Mouse (Mus musculus): Measurements from ENCODE around the gene Ddx50.
A peak's percentile ranks its signal among the peaks of the same experiment; 100 is the strongest.
"Not testable (repeated sequence)": the region's sequence is repeated elsewhere in the genome, so short reads cannot be mapped to it uniquely, and the experiment has no call there.

The Ddx50 gene

DNA sequence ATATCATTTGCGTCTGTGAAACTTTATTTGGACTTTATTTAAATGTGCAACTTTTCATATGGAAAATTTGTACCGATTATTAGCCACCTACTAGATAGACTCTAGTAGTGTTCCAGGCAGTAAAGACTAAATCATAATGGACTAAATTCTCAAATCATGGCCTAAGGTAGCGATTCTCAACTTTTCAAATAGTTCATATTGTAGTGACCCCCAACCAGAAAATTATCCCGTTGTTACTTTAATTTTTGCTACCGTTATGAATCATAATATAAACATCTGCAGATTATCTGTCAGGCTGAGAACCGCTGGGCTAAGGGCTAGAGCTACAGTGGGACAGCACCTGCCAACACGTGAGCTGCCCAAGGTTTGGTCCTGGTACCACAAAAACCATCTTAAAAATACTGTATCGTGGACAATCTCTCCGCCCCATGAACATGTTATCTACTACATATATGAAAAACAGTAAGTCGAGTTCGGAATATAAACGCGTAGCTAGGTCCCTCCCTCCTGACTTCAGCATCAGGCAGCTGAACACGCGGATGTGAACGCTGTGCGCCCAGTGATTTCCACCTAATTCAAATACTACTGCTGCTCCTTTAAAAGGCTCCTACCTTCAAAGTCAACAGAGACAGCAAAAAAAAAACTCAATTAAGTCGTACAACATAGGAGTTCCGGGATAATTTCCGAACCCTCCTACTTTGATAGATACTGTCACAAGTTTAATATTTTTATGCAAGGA lies 49.8 kb downstream of the Ddx50 start:
- DNase-seq (ENCODE audit: extremely low spot score): peak; percentile 10

DNA sequence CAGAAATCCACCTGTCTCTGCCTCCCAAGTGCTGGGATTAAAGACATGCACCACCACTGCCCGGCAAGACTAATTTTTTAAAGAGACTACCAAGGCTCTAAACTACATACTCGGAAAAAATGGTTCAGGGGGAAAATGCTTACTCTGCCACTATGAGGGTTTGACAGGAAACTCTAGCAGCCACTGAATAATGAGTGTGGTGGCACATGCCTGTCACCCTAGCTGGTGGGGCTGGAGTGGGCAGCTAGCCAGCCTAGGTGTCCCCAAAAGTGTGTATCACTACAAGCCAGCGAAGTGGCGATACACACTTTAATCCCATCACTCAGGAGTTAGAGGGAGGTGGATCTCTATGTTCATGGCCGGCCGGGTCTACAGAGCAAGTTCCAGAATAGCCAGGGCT lies 51.0 kb downstream of the Ddx50 start:
- DNase-seq (ENCODE audit: extremely low spot score): no peak

DNA sequence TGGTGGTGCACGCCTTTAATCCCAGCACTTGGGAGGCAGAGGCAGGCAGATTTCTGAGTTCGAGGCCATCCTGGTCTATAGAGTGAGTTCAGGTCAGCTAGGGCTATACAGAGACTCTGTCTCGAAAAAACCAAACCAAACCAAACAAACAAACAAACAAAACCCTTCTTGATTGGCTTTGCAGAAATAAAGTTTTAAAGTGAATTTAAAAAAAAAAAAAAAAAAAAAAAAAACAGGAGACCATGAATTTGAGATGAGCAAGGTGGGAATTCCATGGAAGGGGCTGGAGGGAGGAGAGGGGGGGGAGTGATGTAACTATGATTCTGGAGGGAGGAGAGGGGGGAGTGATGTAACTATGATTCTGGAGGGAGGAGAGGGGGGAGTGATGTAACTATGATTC lies 51.7 kb downstream of the Ddx50 start:
- not testable (repeated sequence) for DNase-seq (ENCODE audit: extremely low spot score)

DNA sequence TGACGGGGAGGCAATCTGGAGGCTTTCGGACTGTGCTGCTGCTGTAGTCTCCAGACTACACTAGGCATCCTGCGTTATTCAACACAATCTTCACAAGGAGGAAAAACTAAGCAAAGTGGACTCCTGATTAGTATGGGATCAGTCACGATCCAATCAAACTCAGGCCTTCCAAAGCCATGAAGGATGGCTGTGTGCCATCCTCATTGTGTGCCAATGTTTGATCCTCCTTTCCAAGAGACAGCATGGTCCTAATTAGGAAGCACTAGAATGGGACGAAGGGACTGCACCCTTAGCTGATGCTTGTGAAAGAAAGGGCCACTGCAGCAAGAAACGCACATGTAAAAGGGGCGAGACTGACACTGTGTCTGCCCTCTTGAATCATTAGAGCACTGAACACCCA lies 58.5 kb downstream of the Ddx50 start:
- no peak for DNase-seq (ENCODE audit: extremely low spot score)

DNA sequence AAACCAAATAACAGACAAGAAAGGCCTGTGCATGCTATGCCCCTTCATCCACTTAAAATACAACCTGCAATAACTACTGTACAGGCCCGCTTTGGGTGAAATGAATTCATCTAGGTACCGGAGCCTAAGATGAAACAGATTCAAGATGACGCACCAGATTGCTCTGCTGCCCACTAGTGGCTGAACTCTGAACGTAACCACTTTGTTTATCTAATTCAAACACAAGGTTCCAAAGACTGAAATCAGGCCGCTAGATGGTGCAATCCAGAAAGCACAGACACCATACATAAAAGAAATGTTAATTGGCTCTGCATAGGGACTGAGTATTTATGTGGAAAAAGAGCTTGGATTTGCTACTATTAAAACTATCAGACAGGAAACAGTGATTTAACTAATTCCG lies 60.8 kb downstream of the Ddx50 start:
- DNase-seq (ENCODE audit: extremely low spot score): peak; percentile 64

DNA sequence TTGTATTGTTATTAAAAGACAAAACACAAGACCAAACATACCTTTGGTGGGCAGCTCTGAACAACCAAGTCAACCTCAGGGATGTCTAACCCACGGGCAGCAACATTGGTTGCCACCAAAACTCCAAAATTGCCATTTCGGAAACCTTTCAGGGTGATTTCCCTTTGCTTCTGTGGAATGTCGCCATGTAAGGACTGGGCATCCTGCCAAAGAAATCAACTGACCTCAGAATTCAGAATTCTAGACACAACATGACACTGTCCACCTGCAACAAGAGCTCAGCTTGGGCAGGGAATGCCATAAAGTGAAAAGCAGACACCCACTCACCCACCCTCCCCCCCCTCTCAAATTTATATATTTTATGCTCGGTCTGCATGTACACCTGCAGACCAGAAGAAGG lies 62.4 kb downstream of the Ddx50 start:
- no peak for DNase-seq (ENCODE audit: extremely low spot score)

DNA sequence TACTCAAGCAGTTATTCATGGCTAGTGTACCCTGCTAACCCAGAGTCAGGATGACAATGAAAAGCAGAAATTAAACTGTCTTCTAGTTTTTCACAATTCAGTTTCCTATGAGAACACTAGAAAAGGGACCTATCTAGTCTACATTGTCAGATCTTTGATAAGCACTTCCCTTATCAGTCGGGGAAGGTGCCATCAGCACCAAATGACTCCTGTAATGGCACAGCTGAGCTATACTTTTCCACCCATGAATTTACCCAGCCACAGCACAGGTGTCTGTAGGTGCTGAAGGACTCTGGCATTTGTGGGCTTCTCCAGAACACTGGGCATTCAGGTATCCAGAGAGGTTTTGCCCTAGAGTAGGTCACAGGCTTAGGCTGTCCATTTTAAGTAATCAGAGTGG lies 67.8 kb downstream of the Ddx50 start:
- DNase-seq (ENCODE audit: extremely low spot score): no peak

DNA sequence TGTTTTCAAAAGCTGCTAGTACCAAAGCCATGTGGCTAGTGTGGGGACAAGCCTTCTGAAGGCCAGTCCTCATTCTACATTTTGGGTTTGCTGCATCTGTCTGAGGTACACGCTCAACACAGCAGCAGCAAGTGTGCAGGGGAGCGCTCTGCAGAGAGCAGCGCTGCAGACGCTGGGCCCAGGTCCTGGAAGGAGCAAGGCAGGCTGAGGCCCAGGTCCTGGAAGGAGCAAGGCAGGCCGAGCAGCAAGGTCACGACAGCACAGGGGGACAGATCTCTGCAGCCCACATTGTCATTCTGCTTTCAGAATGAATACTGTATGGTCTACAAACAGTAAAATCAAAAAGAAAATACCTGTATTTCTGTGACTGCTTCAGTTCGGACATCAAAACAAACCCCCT lies 68.3 kb downstream of the Ddx50 start:
- DNase-seq (ENCODE audit: extremely low spot score): no peak

DNA sequence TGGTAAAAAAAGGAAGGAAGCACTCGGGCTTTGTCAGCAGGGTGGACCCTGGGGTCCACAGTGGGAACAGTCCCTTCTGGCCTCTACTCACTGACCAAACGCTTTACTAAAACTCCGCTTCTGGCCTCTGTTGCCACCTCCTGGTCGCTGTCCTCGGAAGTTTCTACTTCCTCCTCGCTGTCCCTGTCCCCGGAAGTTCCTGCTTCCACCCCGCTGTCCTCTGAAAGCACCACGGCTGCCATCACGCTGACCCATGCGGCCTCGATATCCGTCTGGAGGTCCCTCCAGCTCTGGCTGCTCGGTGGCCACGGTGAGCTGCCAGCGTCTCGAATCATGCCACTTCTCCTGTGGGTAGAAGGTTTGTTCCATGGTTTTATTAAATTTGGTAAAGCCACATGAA lies 68.8 kb downstream of the Ddx50 start:
- no peak for DNase-seq (ENCODE audit: extremely low spot score)

DNA sequence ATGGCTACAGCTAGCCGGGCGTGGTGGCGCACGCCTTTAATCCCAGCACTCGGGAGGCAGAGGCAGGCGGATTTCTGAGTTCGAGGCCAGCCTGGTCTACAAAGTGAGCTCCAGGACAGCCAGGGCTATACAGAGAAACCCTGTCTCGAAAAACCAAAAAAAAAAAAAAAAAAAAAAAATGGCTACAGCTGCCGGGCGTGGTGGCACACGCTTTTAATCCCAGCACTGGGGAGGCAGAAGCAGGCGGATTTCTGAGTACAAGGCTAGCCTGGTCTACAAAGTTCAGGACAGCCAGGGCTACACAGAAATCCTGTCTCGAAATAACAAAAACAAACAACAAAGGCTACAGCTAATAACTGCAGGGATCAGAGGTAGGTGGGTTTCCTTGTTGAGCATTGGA lies 71.9 kb downstream of the Ddx50 start:
- DNase-seq (ENCODE audit: extremely low spot score): not testable (repeated sequence)

DNA sequence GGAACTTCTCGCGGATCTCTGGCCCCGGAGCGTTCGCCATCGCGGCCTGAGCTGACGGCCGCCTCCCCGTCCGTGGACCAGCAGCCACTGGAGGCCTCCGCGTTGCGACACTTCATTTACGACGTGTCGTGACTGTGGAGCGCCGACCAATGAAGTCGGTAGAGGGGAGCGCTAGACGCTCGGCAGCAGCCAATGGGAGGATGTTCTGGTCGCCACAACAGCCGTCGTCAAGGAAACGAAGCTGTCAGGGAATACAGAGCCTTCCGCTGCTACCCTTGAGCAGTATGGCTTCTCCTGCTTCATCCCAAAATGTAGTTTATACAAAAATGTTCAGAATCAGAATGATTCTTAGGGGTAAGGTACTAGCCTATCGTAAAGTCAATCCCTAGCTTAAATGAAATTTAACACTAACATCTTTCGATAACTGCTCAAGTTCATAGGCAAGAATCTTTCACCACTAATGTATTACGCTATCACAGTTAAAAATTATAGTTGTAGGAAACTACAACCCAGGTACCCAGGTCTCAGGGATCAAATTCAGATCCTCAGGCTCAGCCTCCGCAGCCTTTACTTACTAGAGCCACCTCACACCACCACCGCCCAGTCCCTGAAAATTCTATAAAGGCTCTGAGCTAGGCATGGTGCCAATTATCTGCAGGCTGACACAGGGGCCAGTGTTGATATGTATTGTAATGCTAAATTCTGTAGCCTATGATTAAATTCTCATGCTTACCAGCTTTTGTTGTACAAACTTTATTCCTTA lies 72.5 kb downstream of the Ddx50 start, which contains the start of gene Kif1bp:
Gene Kif1bp, minus strand, starts transcription at position 120 of the 763 bp plus-strand sequence.
- peak; percentile 90 for DNase-seq (ENCODE audit: extremely low spot score)

DNA sequence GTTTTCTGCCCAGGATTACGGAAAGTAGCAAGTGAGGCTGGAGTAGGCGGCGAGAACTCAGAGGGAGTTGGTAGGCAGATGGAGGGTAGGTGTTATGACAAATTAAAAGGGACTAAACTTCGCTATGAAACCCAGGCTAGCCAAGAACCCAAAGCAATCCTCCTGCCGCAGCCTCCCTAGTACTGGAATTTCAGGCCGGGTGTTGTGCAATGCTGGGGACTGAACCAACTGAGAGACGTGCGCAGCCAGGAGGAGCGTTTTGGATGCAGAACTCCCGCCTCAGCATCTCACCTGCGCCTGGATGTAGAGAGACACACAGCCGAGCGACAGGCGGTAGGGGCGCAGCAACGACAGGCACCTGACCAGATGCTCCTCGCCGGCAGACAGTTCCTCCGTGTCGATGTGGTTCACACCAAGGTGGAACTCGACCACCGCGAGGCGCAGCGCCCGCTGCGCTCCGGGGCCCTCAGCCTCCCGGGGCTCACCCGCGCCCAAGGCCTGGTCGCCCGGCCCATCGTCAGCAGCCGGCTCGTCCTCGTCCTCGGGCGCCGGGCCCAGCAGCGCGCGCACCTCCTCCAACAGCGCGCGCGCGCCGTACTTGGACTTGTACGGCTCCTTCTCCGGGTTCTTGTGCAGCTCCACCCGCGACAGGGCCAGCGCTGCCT lies 73.2 kb downstream of the Ddx50 start:
- DNase-seq (ENCODE audit: extremely low spot score): no peak

DNA sequence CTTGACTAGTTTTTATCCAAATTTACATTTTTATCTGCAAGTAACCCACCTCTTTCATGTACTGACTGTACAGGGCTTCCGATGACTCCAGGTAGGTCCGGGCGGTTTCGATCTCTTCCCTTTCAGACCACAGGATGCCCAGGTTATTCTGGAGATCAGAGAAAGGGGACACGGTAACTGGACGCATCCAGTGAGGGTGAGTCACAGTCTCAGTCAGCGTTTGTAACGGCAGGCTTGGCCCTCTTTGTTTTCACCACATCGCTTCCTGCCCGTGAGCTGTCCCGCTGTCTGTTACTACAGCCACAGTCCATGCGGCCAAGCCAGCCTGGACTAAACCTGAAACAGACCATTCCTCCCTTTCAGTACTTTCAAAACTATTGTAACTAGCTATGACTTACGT lies 76.0 kb downstream of the Ddx50 start:
- no peak for DNase-seq (ENCODE audit: extremely low spot score)

DNA sequence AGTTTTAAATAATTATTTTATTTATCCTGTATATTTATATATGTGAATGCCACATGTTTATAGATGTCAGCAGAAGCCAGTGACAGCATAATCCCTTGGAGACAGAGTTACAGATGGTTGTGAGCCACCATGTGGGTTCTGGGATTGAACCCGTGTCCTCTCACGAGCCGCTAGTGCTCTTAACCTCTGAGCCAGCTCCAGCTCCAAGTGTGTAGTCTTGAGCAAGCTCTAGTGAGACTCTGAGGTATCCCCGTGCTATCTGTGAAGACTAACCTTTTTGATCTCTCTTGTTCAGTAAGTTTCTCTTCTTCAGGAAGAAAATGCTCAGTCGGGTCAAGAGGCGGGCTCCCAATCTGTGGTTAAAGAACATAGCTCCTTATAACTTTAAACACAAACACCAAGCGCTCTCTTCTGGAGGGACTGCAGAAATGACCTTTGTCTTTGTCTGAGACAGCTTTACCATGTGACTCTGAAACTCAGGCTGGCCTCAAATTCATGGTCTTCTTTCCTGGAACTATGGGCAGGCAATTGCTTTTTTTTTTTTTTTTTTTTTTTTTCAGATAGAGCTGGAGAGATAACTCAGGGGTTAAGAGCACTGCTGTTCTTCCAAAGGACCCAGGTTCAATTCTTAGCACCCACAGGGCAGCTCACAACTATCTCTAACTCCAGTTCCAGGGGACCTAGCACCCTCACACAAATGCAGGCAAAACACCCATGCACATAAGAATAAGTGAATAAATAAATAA lies 80.7 kb downstream of the Ddx50 start:
- no peak for DNase-seq (ENCODE audit: extremely low spot score)

DNA sequence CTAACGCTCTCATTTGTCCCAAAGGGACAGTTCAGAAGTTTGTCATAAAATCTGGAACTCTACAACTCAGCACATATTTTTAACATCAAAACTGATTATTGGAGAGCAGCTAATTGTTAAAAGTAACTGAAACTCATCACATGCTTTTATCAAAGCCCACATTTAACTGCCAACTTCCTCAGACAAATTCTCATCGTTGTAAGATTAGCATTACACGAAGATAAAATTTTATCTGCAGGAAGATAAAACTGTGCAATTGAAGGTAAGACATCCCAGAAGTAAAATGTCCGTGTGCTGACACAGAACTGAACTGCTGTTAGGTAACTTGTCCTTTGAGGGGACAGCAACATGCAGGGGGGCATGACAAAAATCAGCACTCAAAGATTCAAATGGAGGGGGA lies 82.2 kb downstream of the Ddx50 start:
- no peak for DNase-seq (ENCODE audit: extremely low spot score)
